Mouse (Mus musculus): ENCODE results near the gene Cacng1. TPM values are rescaled to one million over a fixed set of nuclear protein-coding genes. Genes with fewer than 3 reads are reported as not detected.

Gene Cacng1
- total and polyA plus RNA-seq, 3 experiments = 0.04 TPM; not detected in 2

- peaks cover 24% of the 10 kb centered on the region for H3K27me3 ChIP-seq (ENCODE audit: insufficient read depth, low read length)
- H3K36me3 ChIP-seq (replicated peaks) = no peaks in the 10 kb centered on the region
- no peak for DNase-seq (ENCODE audit: low spot score)
- TF ChIP-seq CTCF (IDR thresholded peaks at IDR 0.05; ENCODE audit: low read depth, low read length) (no peak), GATA2 (IDR thresholded peaks at IDR 0.05; ENCODE audit: borderline replicate concordance, low read depth, low read length) (no peak), GATA1 (IDR thresholded peaks at IDR 0.05; ENCODE audit: borderline replicate concordance, low read length) (no peak), TAL1 (conservative IDR thresholded peaks at IDR 0.05; ENCODE audit: low read depth, low read length) (no peak), POLR2AphosphoS5 (IDR thresholded peaks at IDR 0.05; ENCODE audit: insufficient replicate concordance, low read depth, low read length) (no peak)
- H3K4me3 ChIP-seq (ENCODE audit: low read depth, low read length) = no peak overlapping the region
- peaks cover 5% of the 10 kb centered on the region for H3K9me3 ChIP-seq (replicated peaks)
- peaks cover 38% of the 10 kb centered on the region for H3K4me1 ChIP-seq (ENCODE audit: insufficient read depth, low read depth, low read length)
- ATAC-seq (ENCODE audit: extremely low read depth, insufficient number of reproducible peaks, low FRiP score, poor library complexity, severe bottlenecking) = no peak
Measured at GRCm38 (mm10) chr11:107714368-107714767, 2.0 kb downstream of the Cacng1 start.

- peaks cover 36% of the 10 kb centered on the region for H3K27me3 ChIP-seq (ENCODE audit: insufficient read depth, low read length)
- no peaks in the 10 kb centered on the region for H3K9me3 ChIP-seq (replicated peaks)
- TF ChIP-seq TAL1 (conservative IDR thresholded peaks at IDR 0.05; ENCODE audit: low read depth, low read length) = no peak
- TF ChIP-seq CTCF (IDR thresholded peaks at IDR 0.05; ENCODE audit: low read depth, low read length) = no peak
- no peak for TF ChIP-seq GATA2 (IDR thresholded peaks at IDR 0.05; ENCODE audit: borderline replicate concordance, low read depth, low read length)
- no peak for TF ChIP-seq GATA1 (IDR thresholded peaks at IDR 0.05; ENCODE audit: borderline replicate concordance, low read length)
- no peak for TF ChIP-seq POLR2AphosphoS5 (IDR thresholded peaks at IDR 0.05; ENCODE audit: insufficient replicate concordance, low read depth, low read length)
- DNase-seq (ENCODE audit: low spot score) = no peak
- ATAC-seq (ENCODE audit: extremely low read depth, insufficient number of reproducible peaks, low FRiP score, poor library complexity, severe bottlenecking) = no peak
- no peak overlapping the region for H3K4me3 ChIP-seq (ENCODE audit: low read depth, low read length)
- peaks cover 27% of the 10 kb centered on the region for H3K4me1 ChIP-seq (ENCODE audit: insufficient read depth, low read depth, low read length)
- H3K36me3 ChIP-seq (replicated peaks) = no peaks in the 10 kb centered on the region
Measured at GRCm38 (mm10) chr11:107710379-107710778, 5.9 kb downstream of the Cacng1 start.

- H3K36me3 ChIP-seq (replicated peaks) = no peaks in the 10 kb centered on the region
- ATAC-seq (ENCODE audit: extremely low read depth, insufficient number of reproducible peaks, low FRiP score, poor library complexity, severe bottlenecking) (no peak), DNase-seq (ENCODE audit: low spot score) (no peak)
- H3K9me3 ChIP-seq (replicated peaks) = no peaks in the 10 kb centered on the region
- H3K4me1 ChIP-seq (ENCODE audit: insufficient read depth, low read depth, low read length) = peaks cover 28% of the 10 kb centered on the region
- no peak overlapping the region for H3K4me3 ChIP-seq (ENCODE audit: low read depth, low read length)
- H3K27me3 ChIP-seq (ENCODE audit: insufficient read depth, low read length) = peaks cover 51% of the 10 kb centered on the region
- TF ChIP-seq GATA1 (IDR thresholded peaks at IDR 0.05; ENCODE audit: borderline replicate concordance, low read length) = no peak
- no peak for TF ChIP-seq TAL1 (conservative IDR thresholded peaks at IDR 0.05; ENCODE audit: low read depth, low read length)
- no peak for TF ChIP-seq POLR2AphosphoS5 (IDR thresholded peaks at IDR 0.05; ENCODE audit: insufficient replicate concordance, low read depth, low read length)
- no peak for TF ChIP-seq CTCF (IDR thresholded peaks at IDR 0.05; ENCODE audit: low read depth, low read length)
- no peak for TF ChIP-seq GATA2 (IDR thresholded peaks at IDR 0.05; ENCODE audit: borderline replicate concordance, low read depth, low read length)
Measured at GRCm38 (mm10) chr11:107707897-107708610, 8.3 kb downstream of the Cacng1 start.

- peaks cover 52% of the 10 kb centered on the region for H3K27me3 ChIP-seq (ENCODE audit: insufficient read depth, low read length)
- no peak for ATAC-seq (ENCODE audit: extremely low read depth, insufficient number of reproducible peaks, low FRiP score, poor library complexity, severe bottlenecking)
- H3K4me3 ChIP-seq (ENCODE audit: low read depth, low read length) = no peak overlapping the region
- no peak for TF ChIP-seq GATA1 (IDR thresholded peaks at IDR 0.05; ENCODE audit: borderline replicate concordance, low read length)
- TF ChIP-seq GATA2 (IDR thresholded peaks at IDR 0.05; ENCODE audit: borderline replicate concordance, low read depth, low read length) = no peak
- TF ChIP-seq POLR2AphosphoS5 (IDR thresholded peaks at IDR 0.05; ENCODE audit: insufficient replicate concordance, low read depth, low read length) = no peak
- no peak for TF ChIP-seq CTCF (IDR thresholded peaks at IDR 0.05; ENCODE audit: low read depth, low read length)
- no peak for TF ChIP-seq TAL1 (conservative IDR thresholded peaks at IDR 0.05; ENCODE audit: low read depth, low read length)
- no peak for DNase-seq (ENCODE audit: low spot score)
- H3K9me3 ChIP-seq (replicated peaks) = no peaks in the 10 kb centered on the region
- H3K4me1 ChIP-seq (ENCODE audit: insufficient read depth, low read depth, low read length) = peaks cover 24% of the 10 kb centered on the region
- no peaks in the 10 kb centered on the region for H3K36me3 ChIP-seq (replicated peaks)
Measured at GRCm38 (mm10) chr11:107705476-107706074, 10.7 kb downstream of the Cacng1 start.

- peaks cover 52% of the 10 kb centered on the region for H3K27me3 ChIP-seq (ENCODE audit: insufficient read depth, low read length)
Measured at GRCm38 (mm10) chr11:107705060-107705459, 11.3 kb downstream of the Cacng1 start.

More at GRCm38 (mm10) chr11:107705060-107705459, 11.3 kb downstream of the Cacng1 start:
- ATAC-seq (ENCODE audit: extremely low read depth, insufficient number of reproducible peaks, low FRiP score, poor library complexity, severe bottlenecking) = no peak
- Histone ChIP-seq H3K4me1 (ENCODE audit: insufficient read depth, low read depth, low read length) (peaks cover 24% of the 10 kb centered on the region), H3K4me3 (ENCODE audit: low read depth, low read length) (no peak overlapping the region), H3K36me3 (replicated peaks) (no peaks in the 10 kb centered on the region), H3K9me3 (replicated peaks) (no peaks in the 10 kb centered on the region)
- no peak for TF ChIP-seq GATA2 (IDR thresholded peaks at IDR 0.05; ENCODE audit: borderline replicate concordance, low read depth, low read length)
- TF ChIP-seq GATA1 (IDR thresholded peaks at IDR 0.05; ENCODE audit: borderline replicate concordance, low read length) = no peak
- no peak for TF ChIP-seq POLR2AphosphoS5 (IDR thresholded peaks at IDR 0.05; ENCODE audit: insufficient replicate concordance, low read depth, low read length)
- no peak for TF ChIP-seq CTCF (IDR thresholded peaks at IDR 0.05; ENCODE audit: low read depth, low read length)
- TF ChIP-seq TAL1 (conservative IDR thresholded peaks at IDR 0.05; ENCODE audit: low read depth, low read length) = no peak
- DNase-seq (ENCODE audit: low spot score) = no peak

All from G1E (cell line).